Mouse (Mus musculus) hindbrain, embryonic 11.5 days (tissue): ENCODE data around the gene Plppr3. TPM values are rescaled to one million over a fixed set of nuclear protein-coding genes. Genes with fewer than 3 reads are reported as not detected.
"Not testable (repeated sequence)": the region's sequence is repeated elsewhere in the genome, so short reads cannot be mapped to it uniquely, and the experiment has no call there.

Experiments used
- ATAC-seq: fragments of 200-750 bp; cut with Nextera tagmentation; 2 replicates; pipeline ENCODE4 v1.8.0; 2017; ENCODE audit warnings: mild to moderate bottlenecking, moderate TSS enrichment, moderate library complexity; ENCODE audit not compliant: low FRiP score
- DNase-seq: peaks from one replicate; pipeline ENCODE4 v3.0.0-alpha.2; 2015; ENCODE audit warnings: low spot score
- H3K27ac ChIP-seq: fragments of 300-500 bp; sonication (generic); 2 replicates; pipeline ENCODE4 v1.5.1; 2014; ENCODE audit warnings: mild to moderate bottlenecking, low read depth, low read length
- H3K27me3 ChIP-seq: fragments of 300-500 bp; sonication (generic); 2 replicates; pipeline ENCODE4 v1.6.1; 2014; ENCODE audit warnings: mild to moderate bottlenecking, low read length, moderate library complexity, mixed read lengths; ENCODE audit not compliant: control insufficient read depth, insufficient read depth
- H3K36me3 ChIP-seq: fragments of 300-500 bp; sonication (generic); 2 replicates; pipeline ENCODE4 v1.6.1; 2014; ENCODE audit warnings: mild to moderate bottlenecking, low read length, moderate library complexity, mixed read lengths; ENCODE audit not compliant: control insufficient read depth, insufficient read depth
- H3K4me1 ChIP-seq: fragments of 300-500 bp; sonication (generic); replicated peaks from 2 replicates; pipeline ENCODE4 v1.6.1; 2014; ENCODE audit warnings: low read length, mixed read lengths; ENCODE audit not compliant: control insufficient read depth, insufficient read depth
- H3K4me2 ChIP-seq: fragments of 300-500 bp; sonication (generic); replicated peaks from 2 replicates; pipeline ENCODE4 v1.6.1; 2014; ENCODE audit warnings: mild to moderate bottlenecking, low read depth, low read length
- H3K4me3 ChIP-seq: fragments of 300-500 bp; sonication (generic); 2 replicates; pipeline ENCODE4 v1.5.1; 2014; ENCODE audit warnings: low read depth, low read length
- H3K9ac ChIP-seq: fragments of 300-500 bp; sonication (generic); 2 replicates; pipeline ENCODE4 v1.6.1; 2014; ENCODE audit warnings: low read depth, low read length
- H3K9me3 ChIP-seq: fragments of 300-500 bp; sonication (generic); 2 replicates; pipeline ENCODE4 v1.6.1; 2016; ENCODE audit warnings: low read length; ENCODE audit not compliant: control insufficient read depth
- WGBS: fragments of 180-500 bp; shearing (Covaris S2); extraction: QIAGEN DNeasy Blood & Tissue Kit; methylation state at CpG from one replicate; pipeline ENCODE4 v1.1.7; 2014; 5-methylcytosine and 5-hydroxymethylcytosine counted together
- polyA plus RNA-seq: library from polyadenylated mRNA; unstranded; fragments of >200 nt; fragmentation: Nextera tagmentation; extraction: Ambion mirVana; gene quantifications from 2 replicates; pipeline ENCODE4 v1.2.1, GENCODE M21; 2014

The Plppr3 gene
- polyA plus RNA-seq, 1 experiment from 2014 or later = 150 TPM

DNA sequence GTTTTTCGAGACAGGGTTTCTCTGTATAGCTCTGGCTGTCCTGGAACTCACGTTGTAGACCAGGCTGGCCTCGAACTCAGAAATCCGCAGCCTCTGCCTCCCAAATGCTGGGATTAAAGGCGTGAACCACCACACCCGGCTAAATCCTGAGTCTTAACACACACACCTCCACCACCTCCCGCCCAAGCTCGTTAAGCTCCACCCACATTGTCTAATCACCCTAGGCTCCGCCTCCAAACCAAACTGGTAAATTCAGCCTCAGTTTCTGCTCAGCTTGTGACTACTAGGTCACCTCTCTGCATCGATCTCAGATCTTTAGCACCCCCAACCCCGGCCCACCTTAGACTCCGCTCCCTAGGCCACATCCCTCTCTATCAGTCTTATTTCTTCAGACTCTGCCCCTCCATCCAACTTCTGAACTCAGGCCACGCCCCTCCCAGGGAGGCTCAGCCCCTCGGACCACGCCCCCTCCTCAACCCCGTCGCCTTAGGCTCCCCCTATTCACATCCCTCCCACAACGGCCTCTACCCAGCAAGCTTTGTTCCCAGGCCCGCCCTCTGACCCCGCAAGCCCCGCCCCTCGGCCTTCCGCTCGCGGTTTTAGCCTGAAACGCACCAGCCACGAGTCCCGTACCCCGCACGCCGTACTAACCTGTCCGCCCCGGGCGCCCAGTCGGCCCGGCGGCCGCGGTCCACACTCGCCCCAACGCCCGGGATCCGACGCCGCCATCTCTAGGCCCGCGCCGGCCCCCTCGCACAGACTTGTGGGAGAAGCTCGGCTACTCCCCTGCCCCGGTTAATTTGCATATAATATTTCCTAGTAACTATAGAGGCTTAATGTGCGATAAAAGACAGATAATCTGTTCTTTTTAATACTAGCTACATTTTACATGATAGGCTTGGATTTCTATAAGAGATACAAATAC, 34.0 kb upstream of the Plppr3 start, which contains the start of gene Med16:
TSS of gene Med16 (minus strand) at position 757 of the 925 bp plus-strand sequence.
- no peaks in the 10 kb centered on the region for H3K9me3 ChIP-seq
- peak; percentile 97 for DNase-seq
- no peaks in the 10 kb centered on the region for H3K27me3 ChIP-seq
- H3K4me3 ChIP-seq = peak within 1 kb of the TSS; percentile 65
- peak within 1 kb of the TSS; percentile 85 for H3K9ac ChIP-seq
- H3K4me2 ChIP-seq = peak within 1 kb of the TSS; percentile 42
- no peaks in the 10 kb centered on the region for H3K4me1 ChIP-seq
- ATAC-seq = peak; percentile 95
- H3K27ac ChIP-seq = peak within 1 kb of the TSS; percentile 96
- 2% methylated on average over 52 of the region's 52 CpGs for WGBS
- H3K36me3 ChIP-seq = no peaks in the 10 kb centered on the region

DNA sequence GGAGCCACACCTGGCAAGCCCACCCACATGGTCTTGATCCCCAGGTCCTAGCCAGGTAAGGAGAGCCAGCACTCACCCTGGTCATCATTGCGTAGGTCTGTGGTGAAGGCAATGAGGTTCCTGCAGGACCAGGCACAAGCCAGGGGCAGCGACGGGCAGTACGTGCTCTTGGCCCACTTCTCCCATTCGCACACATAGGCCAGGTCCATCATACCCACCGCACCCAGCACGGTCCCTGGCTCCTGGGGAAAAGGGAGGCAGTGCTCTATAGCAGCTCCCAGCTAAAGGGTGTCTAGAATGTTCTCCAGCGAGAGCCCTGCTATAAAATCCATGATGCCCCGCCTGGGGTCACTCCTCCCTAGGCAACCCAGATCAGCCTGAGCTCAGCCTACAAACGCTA, 33.0 kb upstream of the Plppr3 start:
- Histone ChIP-seq H3K4me2 (no peak overlapping the region), H3K4me1 (no peaks in the 10 kb centered on the region), H3K4me3 (no peak overlapping the region), H3K27ac (no peak overlapping the region), H3K36me3 (peaks cover 3% of the 10 kb centered on the region; the same call in 1 of the 2 replicates), H3K27me3 (no peaks in the 10 kb centered on the region; the same call in 1 of the 2 replicates), H3K9ac (no peak overlapping the region), H3K9me3 (no peaks in the 10 kb centered on the region)
- ATAC-seq (no peak), DNase-seq (no peak)
- WGBS = 95% methylated on average over 10 of the region's 10 CpGs

DNA sequence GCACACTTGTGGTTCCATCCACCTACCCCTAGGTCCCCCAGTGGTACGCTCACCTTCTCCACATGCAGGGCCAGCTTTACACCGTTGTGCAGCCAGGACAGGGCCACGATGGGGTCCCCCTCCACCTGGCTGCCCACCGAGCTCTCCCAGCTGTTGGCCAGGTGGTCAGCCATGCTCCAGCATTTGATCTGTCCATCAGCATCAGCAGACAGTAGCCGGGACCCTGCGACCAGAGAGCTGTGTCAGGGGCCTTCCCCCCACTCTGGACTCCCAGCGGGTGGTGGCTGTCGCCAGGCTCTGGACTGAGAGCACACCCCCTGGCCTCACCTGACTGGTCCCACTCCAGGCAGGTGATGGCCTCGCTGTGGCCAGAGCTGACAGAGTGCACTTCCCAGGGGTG, 32.3 kb upstream of the Plppr3 start:
- Histone ChIP-seq H3K27ac (no peak overlapping the region), H3K9ac (no peak overlapping the region), H3K9me3 (no peaks in the 10 kb centered on the region), H3K4me2 (no peak overlapping the region), H3K36me3 (peaks cover 3% of the 10 kb centered on the region; the same call in 1 of the 2 replicates), H3K4me1 (no peaks in the 10 kb centered on the region), H3K4me3 (no peak overlapping the region), H3K27me3 (no peaks in the 10 kb centered on the region; the same call in 1 of the 2 replicates)
- DNase-seq = no peak
- 90% methylated on average over 9 of the region's 9 CpGs for WGBS
- ATAC-seq = no peak

GRCm38 (mm10) chr10:79900951-79901410, 26.5 kb upstream of the Plppr3 start:
- peak; percentile 54 for DNase-seq
- H3K4me3 ChIP-seq = no peak overlapping the region
- H3K27ac ChIP-seq = 0 out of 2 replicates have a peak overlapping the region, but pooled peaks have one; percentile 36
- ATAC-seq = peak; percentile 55
- no peak overlapping the region for H3K4me2 ChIP-seq
- H3K9me3 ChIP-seq = no peaks in the 10 kb centered on the region
- peaks cover 4% of the 10 kb centered on the region; the same call in 1 of the 2 replicates for H3K27me3 ChIP-seq
- WGBS = 15% methylated on average over 2 of the region's 2 CpGs
- H3K4me1 ChIP-seq = peaks cover 7% of the 10 kb centered on the region
- peaks cover 3% of the 10 kb centered on the region; the same call in 1 of the 2 replicates for H3K36me3 ChIP-seq
- 0 out of 2 replicates have a peak overlapping the region, but pooled peaks have one; percentile 23 for H3K9ac ChIP-seq

GRCm38 (mm10) chr10:79897316-79898245, 23.1 kb upstream of the Plppr3 start:
- DNase-seq (no peak), ATAC-seq (no peak)
- Histone ChIP-seq H3K4me3 (no peak overlapping the region), H3K27ac (no peak overlapping the region), H3K9me3 (no peaks in the 10 kb centered on the region), H3K4me2 (no peak overlapping the region), H3K27me3 (peaks cover 4% of the 10 kb centered on the region; the same call in 1 of the 2 replicates), H3K4me1 (peaks cover 7% of the 10 kb centered on the region), H3K36me3 (peaks cover under 1% of the 10 kb centered on the region; the same call in 1 of the 2 replicates), H3K9ac (no peak overlapping the region)
- 57% methylated on average over 20 of the region's 20 CpGs for WGBS

DNA sequence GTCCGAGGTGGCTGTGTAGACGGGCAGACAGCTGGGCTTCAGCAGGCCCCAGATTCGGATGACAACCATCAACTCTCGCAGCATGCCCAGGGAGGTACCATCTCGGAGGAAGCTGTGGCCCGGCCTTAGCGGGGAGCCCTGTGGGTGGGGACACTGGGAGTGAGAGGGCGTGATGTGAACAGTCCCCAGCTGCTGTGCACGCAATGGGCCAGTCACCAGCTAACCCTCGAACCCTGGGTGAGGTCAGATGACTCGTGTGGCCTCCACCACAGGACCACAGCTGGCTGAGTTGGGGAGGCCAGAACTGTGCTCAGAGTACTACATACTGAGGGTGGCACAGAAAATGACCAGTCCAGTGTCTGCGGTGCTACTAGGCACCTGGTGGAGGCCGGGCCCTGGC, 22.4 kb upstream of the Plppr3 start:
- 85% methylated on average over 13 of the region's 13 CpGs for WGBS
- H3K4me1 ChIP-seq = peaks cover 7% of the 10 kb centered on the region
- H3K36me3 ChIP-seq = no peaks in the 10 kb centered on the region
- no peak overlapping the region for H3K4me2 ChIP-seq
- H3K27me3 ChIP-seq = peaks cover 4% of the 10 kb centered on the region; the same call in 1 of the 2 replicates
- H3K27ac ChIP-seq = no peak overlapping the region
- H3K4me3 ChIP-seq = no peak overlapping the region
- H3K9ac ChIP-seq = no peak overlapping the region
- H3K9me3 ChIP-seq = no peaks in the 10 kb centered on the region
- ATAC-seq = no peak
- no peak for DNase-seq

- Histone ChIP-seq H3K4me1 (peaks cover 5% of the 10 kb centered on the region), H3K27ac (no peak overlapping the region), H3K36me3 (no peaks in the 10 kb centered on the region), H3K4me3 (no peak overlapping the region), H3K27me3 (peaks cover 4% of the 10 kb centered on the region; the same call in 1 of the 2 replicates), H3K9ac (no peak overlapping the region), H3K4me2 (no peak overlapping the region), H3K9me3 (no peaks in the 10 kb centered on the region)
- 93% methylated on average over 16 of the region's 16 CpGs for WGBS
- ATAC-seq (no peak), DNase-seq (no peak)
Observed at GRCm38 (mm10) chr10:79896306-79896705, 21.9 kb upstream of the Plppr3 start.

- H3K27me3 ChIP-seq, H3K4me3 ChIP-seq, H3K9ac ChIP-seq, H3K4me2 ChIP-seq, H3K27ac ChIP-seq, H3K4me1 ChIP-seq, H3K36me3 ChIP-seq, H3K9me3 ChIP-seq: not testable (repeated sequence)
- DNase-seq (peak; percentile 91), ATAC-seq (peak; percentile 62)
- WGBS = 44% methylated on average over 22 of the region's 22 CpGs
Observed at GRCm38 (mm10) chr10:79892451-79893118, 18.2 kb upstream of the Plppr3 start.
